Mouse (Mus musculus) fat pad, adult 2 months (tissue): Measurements from ENCODE around the gene Gm20521.
"Not testable (repeated sequence)": the region's sequence is repeated elsewhere in the genome, so short reads cannot be mapped to it uniquely, and the experiment has no call there.

Experiments used
- DNase-seq: peaks from one replicate; pipeline ENCODE4 v3.0.0-alpha.2; 2011; ENCODE audit warnings: low read depth, low spot score; ENCODE audit errors: extremely low read depth

Gm20521 gene

GRCm38 (mm10) chr14:54935904-54936830 lies 52.9 kb downstream of the Gm20521 start, which contains the start of gene Cmtm5:
Gene Cmtm5, plus strand, starts transcription at chr14:54936261.
- no peak for DNase-seq

GRCm38 (mm10) chr14:54936831-54937160 lies 53.6 kb downstream of the Gm20521 start:
- no peak for DNase-seq

GRCm38 (mm10) chr14:54937361-54938182 lies 54.3 kb downstream of the Gm20521 start:
- DNase-seq, result no peak

- DNase-seq, result no peak
Measured at GRCm38 (mm10) chr14:54938431-54939219, 55.4 kb downstream of the Gm20521 start.

- no peak for DNase-seq
Measured at GRCm38 (mm10) chr14:54939434-54940175, 56.4 kb downstream of the Gm20521 start.

GRCm38 (mm10) chr14:54940176-54940530 lies 56.9 kb downstream of the Gm20521 start:
- DNase-seq, result no peak

- DNase-seq, result no peak
Measured at GRCm38 (mm10) chr14:54941024-54941978, 58.1 kb downstream of the Gm20521 start.

- DNase-seq, result no peak
Measured at GRCm38 (mm10) chr14:54942479-54942878, 59.2 kb downstream of the Gm20521 start.

GRCm38 (mm10) chr14:54943971-54944370 lies 60.7 kb downstream of the Gm20521 start:
- no peak for DNase-seq

GRCm38 (mm10) chr14:54944939-54945338 lies 61.7 kb downstream of the Gm20521 start:
- no peak for DNase-seq

- DNase-seq, result no peak
Measured at GRCm38 (mm10) chr14:54945975-54946704, 62.9 kb downstream of the Gm20521 start.

GRCm38 (mm10) chr14:54947008-54947407 lies 63.8 kb downstream of the Gm20521 start:
- DNase-seq, result not testable (repeated sequence)
